Comparison of ENCODE assay signal across 22 mouse cellular contexts in the genomic region with DNA sequence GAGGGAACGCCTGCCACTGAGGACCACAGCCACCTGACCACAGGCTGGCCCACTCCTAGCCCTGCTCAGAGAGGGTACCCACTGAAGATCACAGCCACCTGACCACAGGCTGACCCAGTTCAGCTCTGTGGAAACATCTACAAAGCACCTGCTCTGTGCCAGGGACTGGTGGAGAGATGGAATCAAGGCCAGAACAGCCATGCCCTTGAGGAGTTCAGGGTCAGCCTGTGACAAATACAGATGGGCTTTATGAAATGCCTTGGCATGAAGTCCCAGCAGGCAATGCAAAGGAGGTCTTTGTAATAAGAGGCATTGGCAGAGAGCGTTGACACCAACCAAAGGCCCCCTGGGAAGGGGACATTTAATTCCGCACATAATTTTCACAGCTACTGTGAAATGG.
A peak's percentile ranks its signal among the peaks of the same experiment; 100 is the strongest.
DNase-seq lines count a peak whose midpoint lies in the region; ATAC-seq lines count a peak whose summit lies in the region.
"Had no signal": no experiment of that assay in that cellular context is flagged by ENCODE, and none has a peak within 500 bp of the region (broad histone marks: within the 10 kb centered on the region; RNA-seq: fewer than 3 reads in every experiment).

No protein-coding gene starts in this region.

- no peak overlapping the region for H3K9ac ChIP-seq in heart, embryonic 15.5 days
- H3K9ac ChIP-seq in intestine, embryonic 16.5 days (ENCODE audit: low read depth, low read length): no peak overlapping the region
- H3K9ac ChIP-seq: embryonic facial prominence, embryonic 13.5 days; forebrain, embryonic 13.5 days; hindbrain, embryonic 13.5 days had no signal

- no peaks in the 10 kb centered on the region for H3K27me3 ChIP-seq in heart, embryonic 10.5 days (ENCODE audit: insufficient read depth, poor library complexity, severe bottlenecking)
- H3K27me3 ChIP-seq in heart, embryonic 15.5 days: no peaks in the 10 kb centered on the region
- no peaks in the 10 kb centered on the region for H3K27me3 ChIP-seq in intestine, embryonic 16.5 days (replicated peaks; ENCODE audit: control insufficient read depth, insufficient read depth, low read length)

- no peak overlapping the region for H3K4me2 ChIP-seq in heart, embryonic 15.5 days
- no peak overlapping the region for H3K4me2 ChIP-seq in intestine, embryonic 16.5 days (ENCODE audit: low read depth, low read length)
- H3K4me2 ChIP-seq: embryonic facial prominence, embryonic 13.5 days; forebrain, embryonic 13.5 days; hindbrain, embryonic 13.5 days had no signal

- no peak overlapping the region for H3K4me3 ChIP-seq in heart, embryonic 10.5 days
- no peak overlapping the region for H3K4me3 ChIP-seq in heart, embryonic 15.5 days
- no peak overlapping the region for H3K4me3 ChIP-seq in intestine, embryonic 16.5 days (ENCODE audit: low read length)
- H3K4me3 ChIP-seq: embryonic facial prominence, embryonic 13.5 days; forebrain, embryonic 13.5 days; hindbrain, embryonic 13.5 days had no signal

- 85% methylated on average over 3 of the region's 3 CpGs for WGBS in heart, embryonic 10.5 days
- 84% methylated on average over 3 of the region's 3 CpGs for whole genome bisulfite sequencing in heart, embryonic 15.5 days
- 90% methylated on average over 3 of the region's 3 CpGs for WGBS in intestine, embryonic 16.5 days

- DNase-seq in adrenal gland, adult (ENCODE audit: inconsistent age in 2 of 2, low spot score in 1 of 2): peak; percentile 83 to 90
- DNase-seq in adrenal gland, adult 18-20 months (ENCODE audit: low spot score in 2 of 2): no peak
- DNase-seq in heart, embryonic 10.5 days (ENCODE audit: low spot score): no peak
- DNase-seq in heart, postnatal 36 days: no peak
- no peak for DNase-seq in heart, postnatal 14 days
- DNase-seq in adrenal gland, postnatal 10 days: peak; percentile 64
- DNase-seq: B cell, adult 2 months; cerebellum, adult 18-20 months; cerebellum, adult 9-11 months; cerebellum, postnatal 36 days; gastrocnemius, postnatal 36 days; heart, adult 11 months; kidney, adult 18-20 months; kidney, postnatal 14 days had no signal

- no peak for ATAC-seq in heart, embryonic 15.5 days (replicated peaks; ENCODE audit: insufficient number of reproducible peaks, insufficient read depth, low FRiP score, low read depth)
- no peak for ATAC-seq in intestine, embryonic 16.5 days
- ATAC-seq: CD4-positive, CD25-positive, alpha-beta regulatory T cell, adult 4 months; forebrain, embryonic 13.5 days; hindbrain, postnatal 0 days had no signal

- no peaks in the 10 kb centered on the region for H3K36me3 ChIP-seq in heart, embryonic 10.5 days
- H3K36me3 ChIP-seq in heart, embryonic 15.5 days: no peaks in the 10 kb centered on the region
- H3K36me3 ChIP-seq in intestine, embryonic 16.5 days (ENCODE audit: control insufficient read depth, insufficient read depth, low read length): no peaks in the 10 kb centered on the region
- H3K36me3 ChIP-seq: embryonic facial prominence, embryonic 13.5 days; G1E; hindbrain, embryonic 13.5 days had no signal

- H3K4me1 ChIP-seq in heart, embryonic 10.5 days: peaks cover 50% of the 10 kb centered on the region
- peaks cover 32% of the 10 kb centered on the region for H3K4me1 ChIP-seq in heart, embryonic 15.5 days (replicated peaks)
- no peaks in the 10 kb centered on the region for H3K4me1 ChIP-seq in intestine, embryonic 16.5 days (ENCODE audit: control insufficient read depth, insufficient read depth, low read length)

- H3K9me3 ChIP-seq in heart, embryonic 10.5 days: no peaks in the 10 kb centered on the region
- H3K9me3 ChIP-seq in heart, embryonic 15.5 days (replicated peaks): no peaks in the 10 kb centered on the region
- H3K9me3 ChIP-seq in intestine, embryonic 16.5 days (ENCODE audit: control insufficient read depth, low read length): no peaks in the 10 kb centered on the region
- H3K9me3 ChIP-seq: embryonic facial prominence, embryonic 13.5 days; forebrain, embryonic 13.5 days; G1E; hindbrain, embryonic 13.5 days had no signal

- intact Hi-C loops in heart, postnatal 36 days (cut with DNase I): no loop called here
- intact Hi-C loops in heart, postnatal 14 days (cut with DNase I): no loop called here

- H3K27ac ChIP-seq in heart, embryonic 10.5 days: peak overlapping the region; percentile 13; the same call in 1 of the 2 replicates
- H3K27ac ChIP-seq in heart, embryonic 15.5 days: 0 out of 2 replicates have a peak overlapping the region, but pooled peaks have one; percentile 46
- H3K27ac ChIP-seq in intestine, embryonic 16.5 days (ENCODE audit: low read length): no peak overlapping the region
- H3K27ac ChIP-seq: embryonic facial prominence, embryonic 13.5 days; forebrain, embryonic 13.5 days; hindbrain, embryonic 13.5 days; hindbrain, postnatal 0 days had no signal

Comparison
In these comparisons a context has a peak if more than half of its experiments do, and no peak if none do; other contexts are left out.
1. DNase-seq: peak in adrenal gland, adult (2 of 2) and adrenal gland, postnatal 10 days (single experiment); none in adrenal gland, adult 18-20 months (0 of 2), heart, embryonic 10.5 days (single experiment), heart, postnatal 36 days (0 of 2) and heart, postnatal 14 days (0 of 2).